Mouse (Mus musculus): Measurements from ENCODE around the gene Msi2. TPM values are rescaled to one million over a fixed set of nuclear protein-coding genes. Genes with fewer than 3 reads are reported as not detected.

Msi2 gene
- total RNA-seq, 2 experiments from 2014 or later, result 116 to 121 TPM

GRCm38 (mm10) chr11:88618732-88619309 is 99.5 kb downstream of the Msi2 start:
- DNase-seq (ENCODE audit: low spot score in 2 of 2), result no peak

DNA sequence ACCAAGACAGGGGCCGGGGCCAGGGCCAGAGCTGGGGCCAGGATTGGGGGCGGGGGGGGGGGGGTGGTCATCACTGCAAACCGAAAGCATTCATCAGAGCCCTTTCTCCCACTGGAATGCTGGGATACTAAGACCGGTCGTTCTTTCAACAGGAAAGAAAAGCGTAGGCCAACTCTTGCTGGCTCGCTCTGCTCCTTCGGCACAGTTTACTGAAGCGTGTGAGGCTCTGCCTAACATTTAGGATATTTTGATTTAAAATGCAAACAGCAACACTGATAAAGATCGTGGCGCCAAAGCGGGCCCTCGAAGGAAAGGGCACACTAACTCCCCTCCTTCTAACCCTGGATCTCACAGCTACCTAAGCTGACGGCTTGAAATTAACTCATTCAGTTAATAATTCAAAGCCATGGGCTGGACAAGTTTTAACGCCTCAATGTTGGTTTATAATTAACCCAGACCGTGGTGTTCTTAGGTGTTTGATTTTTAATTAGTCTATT is 100.3 kb downstream of the Msi2 start:
- DNase-seq (ENCODE audit: low spot score in 2 of 2), result no peak

DNA sequence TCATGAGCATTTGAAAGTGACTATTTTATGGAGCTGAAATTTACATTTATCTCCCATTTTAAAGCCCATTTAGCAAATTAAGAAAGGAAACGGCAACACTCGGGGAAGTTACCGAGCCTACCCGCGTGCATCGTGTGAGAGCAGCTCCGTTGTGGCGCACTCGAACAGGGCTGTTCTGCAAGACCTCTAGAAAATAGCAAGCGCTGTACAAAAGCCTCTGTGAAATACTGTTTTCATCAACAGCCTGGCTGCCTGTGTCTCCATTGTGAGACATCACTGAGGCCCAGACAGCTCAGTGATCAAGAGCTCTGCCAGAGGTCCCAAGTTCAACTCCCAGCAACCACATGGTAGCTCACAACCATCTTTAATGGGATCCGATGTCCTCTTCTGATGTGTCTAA is 100.9 kb downstream of the Msi2 start:
- DNase-seq (ENCODE audit: low spot score in 2 of 2), result no peak

GRCm38 (mm10) chr11:88614527-88615305 is 103.6 kb downstream of the Msi2 start:
- DNase-seq (ENCODE audit: low spot score in 2 of 2), result no peak

DNA sequence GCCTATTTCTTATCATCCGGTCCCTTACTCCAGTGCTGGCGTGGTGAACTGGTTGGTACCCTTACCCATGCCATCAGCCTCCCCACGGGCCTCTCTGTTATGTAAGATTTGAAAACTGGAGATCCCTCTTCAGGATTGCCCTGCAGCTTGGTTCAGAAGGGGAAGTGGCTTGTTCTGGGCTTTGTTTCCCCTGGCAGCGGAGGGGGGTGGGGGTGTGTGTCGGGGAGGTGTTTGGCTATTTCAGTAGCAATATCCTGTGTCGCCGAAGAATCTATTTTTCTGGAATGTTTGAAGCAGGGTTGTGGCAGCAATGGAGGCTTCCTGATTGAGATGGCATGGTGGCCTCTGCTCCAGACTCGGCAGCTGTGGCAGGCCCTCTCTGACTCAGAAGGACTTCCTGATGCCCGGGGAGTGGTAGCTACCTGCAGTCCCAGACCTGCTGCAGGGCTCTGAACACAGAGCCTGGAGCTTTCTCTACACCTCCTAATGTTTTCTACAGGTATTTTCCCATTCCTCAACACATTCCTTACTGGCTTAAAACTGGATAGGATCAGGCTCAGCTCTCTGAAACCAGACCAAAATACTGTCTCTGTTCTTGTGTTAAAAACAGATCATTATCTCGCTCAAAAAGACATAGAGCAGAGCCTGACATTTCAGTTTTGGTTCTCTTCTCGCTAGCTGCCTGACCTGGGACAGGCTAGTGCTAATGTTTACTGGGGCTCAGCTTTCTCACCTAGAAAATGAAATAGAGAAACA is 104.4 kb downstream of the Msi2 start:
- DNase-seq (ENCODE audit: low spot score in 2 of 2), result no peak

- no peak for DNase-seq (ENCODE audit: low spot score in 2 of 2)
Observed at GRCm38 (mm10) chr11:88613008-88613407, 105.3 kb downstream of the Msi2 start.

GRCm38 (mm10) chr11:88612141-88612540 is 106.2 kb downstream of the Msi2 start:
- DNase-seq (ENCODE audit: low spot score in 2 of 2), result no peak

DNA sequence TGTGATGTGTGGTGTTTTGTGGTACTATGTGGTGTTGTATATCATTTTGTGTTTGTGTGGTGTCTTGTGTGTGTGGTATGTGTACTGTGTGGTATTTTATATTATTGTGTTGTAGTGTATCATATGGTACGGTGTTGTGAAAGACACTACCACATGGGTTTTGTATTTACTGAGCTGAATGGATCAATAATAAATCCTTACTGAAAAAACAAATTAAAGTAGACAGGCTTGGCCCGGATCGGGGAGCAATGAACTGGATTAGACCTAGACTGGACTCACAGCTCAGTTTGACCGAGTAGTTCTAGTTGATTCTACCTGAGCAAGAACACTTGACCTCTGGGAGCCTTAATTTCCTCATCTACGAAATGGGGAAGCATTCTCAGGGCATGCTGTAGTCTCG is 107.5 kb downstream of the Msi2 start:
- DNase-seq (ENCODE audit: low spot score in 2 of 2), result no peak

DNA sequence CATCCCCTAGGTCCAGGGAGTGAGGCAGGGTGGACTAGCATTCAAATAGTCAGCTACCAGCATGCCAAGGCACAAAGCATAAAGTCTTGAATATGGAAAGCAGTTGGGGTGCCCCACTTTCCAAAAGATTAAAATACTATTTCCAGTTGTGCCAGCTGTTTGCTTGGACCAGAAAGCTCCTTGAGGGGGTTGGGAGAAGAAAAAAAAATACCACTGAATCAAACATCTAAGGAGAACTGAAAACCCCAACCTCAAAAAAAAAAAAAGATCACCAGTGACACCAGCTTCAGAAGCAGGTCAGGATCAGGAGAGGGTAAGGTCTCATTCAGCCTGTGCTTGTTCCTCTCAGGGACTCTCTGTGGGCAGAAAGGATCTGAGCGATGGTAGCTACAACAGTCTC is 108.2 kb downstream of the Msi2 start:
- DNase-seq (ENCODE audit: low spot score in 2 of 2), result no peak

- no peak for DNase-seq (ENCODE audit: low spot score in 2 of 2)
Observed at GRCm38 (mm10) chr11:88608584-88608983, 109.7 kb downstream of the Msi2 start.

DNA sequence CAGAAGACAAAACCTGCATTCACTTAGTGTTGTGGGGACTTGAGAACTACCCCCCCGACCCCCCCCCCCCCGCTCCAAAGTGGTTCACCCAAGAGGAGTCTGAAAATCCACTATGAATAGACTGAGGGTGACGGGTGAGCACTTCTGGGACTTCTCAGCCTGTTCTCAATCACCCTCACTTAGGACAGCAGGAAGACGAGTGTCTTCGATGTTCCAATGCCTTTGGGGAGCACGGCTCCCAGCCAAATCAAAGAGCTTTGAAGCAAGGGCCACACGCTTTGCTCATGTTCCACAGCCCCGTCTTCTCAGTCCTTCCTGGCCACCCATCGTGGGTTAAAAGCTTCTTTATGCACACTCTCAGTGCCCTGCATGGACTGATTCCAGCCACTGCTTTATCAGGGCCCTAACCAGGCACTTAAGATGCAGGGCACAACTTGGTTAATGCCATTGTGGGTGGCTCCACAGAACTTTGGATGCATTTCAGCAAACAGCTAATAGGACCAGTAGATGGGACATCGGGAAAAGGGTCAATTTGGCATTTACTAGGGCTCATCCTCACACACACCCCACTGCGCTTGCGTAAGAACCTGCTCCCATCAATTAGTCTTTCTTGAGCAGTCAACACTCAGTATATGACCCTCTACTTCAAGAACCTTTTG is 110.5 kb downstream of the Msi2 start:
- peak in 1 of 2 experiments; percentile 66 for DNase-seq (ENCODE audit: low spot score in 2 of 2)

GRCm38 (mm10) chr11:88605771-88606170 is 112.5 kb downstream of the Msi2 start:
- no peak for DNase-seq (ENCODE audit: low spot score in 2 of 2)

- no peak for DNase-seq (ENCODE audit: low spot score in 2 of 2)
Observed at GRCm38 (mm10) chr11:88605098-88605525, 113.2 kb downstream of the Msi2 start.

- DNase-seq (ENCODE audit: low spot score in 2 of 2), result no peak
Observed at GRCm38 (mm10) chr11:88604635-88605034, 113.7 kb downstream of the Msi2 start.

GRCm38 (mm10) chr11:88603366-88603765 is 114.9 kb downstream of the Msi2 start:
- DNase-seq (ENCODE audit: low spot score in 2 of 2), result no peak

DNA sequence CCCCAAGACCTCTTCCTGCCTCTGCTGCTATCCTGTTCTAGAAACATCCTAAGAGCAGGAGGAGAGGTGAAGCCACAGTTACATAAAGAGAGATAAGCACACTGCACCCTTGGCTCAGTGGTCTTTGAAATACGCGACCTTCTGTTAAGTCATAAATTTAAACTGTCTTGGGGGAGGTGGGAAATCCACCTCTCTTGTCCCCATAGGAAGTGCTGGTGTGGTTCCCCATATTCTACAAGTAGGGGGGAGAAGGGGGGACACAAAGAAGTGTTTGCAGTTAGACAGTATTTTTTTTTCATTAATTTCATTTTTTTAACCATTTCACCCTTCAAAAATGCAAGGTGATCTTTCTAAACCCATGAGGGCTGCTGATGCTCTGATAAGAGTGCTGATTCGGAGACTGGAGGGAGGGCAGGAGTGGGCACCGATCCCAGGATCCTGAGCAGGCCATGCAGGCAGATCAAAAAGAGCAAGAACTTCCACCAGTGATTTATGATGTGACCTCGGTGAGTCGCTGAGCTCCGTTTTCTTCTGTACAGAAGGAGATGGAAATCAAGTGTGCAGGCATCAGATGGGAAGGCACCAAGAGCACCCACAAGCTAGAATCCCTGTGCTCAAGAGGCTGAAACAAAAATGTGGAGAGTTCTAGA is 115.7 kb downstream of the Msi2 start:
- no peak for DNase-seq (ENCODE audit: low spot score in 2 of 2)

- DNase-seq (ENCODE audit: low spot score in 2 of 2), result no peak
Observed at GRCm38 (mm10) chr11:88600194-88600593, 118.1 kb downstream of the Msi2 start.

GRCm38 (mm10) chr11:88599332-88600130 is 118.8 kb downstream of the Msi2 start:
- DNase-seq (ENCODE audit: low spot score in 2 of 2), result no peak

GRCm38 (mm10) chr11:88598848-88599175 is 119.5 kb downstream of the Msi2 start:
- DNase-seq (ENCODE audit: low spot score in 2 of 2), result no peak

- DNase-seq (ENCODE audit: low spot score in 2 of 2), result no peak
Observed at GRCm38 (mm10) chr11:88598150-88598847, 120.0 kb downstream of the Msi2 start.

Measured in layer of hippocampus, postnatal 14 days (tissue).